Mouse (Mus musculus) myocyte (in vitro differentiated cells): ENCODE measurements at regions not wholly inside any gene's neighbourhood (a gene's known extent, or its start where the extent isn't known, plus 50 kb on each side); places are given as distances from the start of the nearest gene placed in this dataset.

Source experiments
- E2F4 ChIP-seq: IDR thresholded peaks from one replicate; pipeline ENCODE4 v1.6.1; 2011; ENCODE audit warnings: mild to moderate bottlenecking, control low read depth, moderate library complexity; ENCODE audit not compliant: insufficient read depth
- MAX ChIP-seq: IDR thresholded peaks from one replicate; pipeline ENCODE4 v1.6.1; 2011; ENCODE audit warnings: low read depth, mild to moderate bottlenecking, control low read depth
- POLR2A ChIP-seq: IDR thresholded peaks from one replicate; pipeline ENCODE4 v1.6.1; 2011; ENCODE audit warnings: low read depth, mild to moderate bottlenecking, control low read depth, moderate library complexity; ENCODE audit not compliant: insufficient read length
- POLR2AphosphoS2 ChIP-seq: IDR thresholded peaks from one replicate; pipeline ENCODE4 v1.6.1; 2011; ENCODE audit warnings: low read depth, control low read depth; ENCODE audit not compliant: insufficient read length
- TCF12 ChIP-seq: IDR thresholded peaks from one replicate; pipeline ENCODE4 v1.6.1; 2011; ENCODE audit warnings: mild to moderate bottlenecking, control low read depth; ENCODE audit not compliant: poor library complexity, insufficient read depth, severe bottlenecking
- TCF3 ChIP-seq: IDR thresholded peaks from one replicate; pipeline ENCODE4 v1.6.1; 2011; ENCODE audit warnings: low read depth, control low read depth; ENCODE audit not compliant: insufficient read length
- USF1 ChIP-seq: IDR thresholded peaks from one replicate; pipeline ENCODE4 v1.6.1; 2011; ENCODE audit warnings: low read depth, mild to moderate bottlenecking, control low read depth, moderate library complexity

DNA sequence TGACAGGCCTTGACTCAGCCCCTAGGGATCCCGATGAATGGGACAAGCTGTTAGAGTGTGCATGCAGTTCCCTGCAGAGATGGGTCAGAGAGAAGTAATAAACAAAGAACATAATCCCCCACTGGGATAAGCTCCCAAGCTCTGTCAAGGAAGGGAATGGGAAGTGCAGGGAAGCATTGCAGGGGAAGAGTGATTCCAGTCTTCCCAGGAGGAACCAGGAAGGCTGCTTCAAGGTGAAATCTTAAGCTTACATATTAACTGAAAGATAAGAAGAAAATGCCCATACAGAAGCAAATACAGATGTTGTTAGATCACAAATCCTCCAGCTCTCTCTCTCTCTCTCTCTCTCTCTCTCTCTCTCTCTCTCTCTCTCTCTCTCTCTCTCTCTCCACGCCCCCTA lies 202.2 kb downstream of the Gm826 start:
- TF ChIP-seq POLR2A, result no peak
- no peak for TF ChIP-seq USF1
- no peak for TF ChIP-seq TCF12
- no peak for TF ChIP-seq POLR2AphosphoS2
- no peak for TF ChIP-seq TCF3
- no peak for TF ChIP-seq E2F4
- no peak for TF ChIP-seq MAX
